Mouse (Mus musculus) neutrophil, adult 5-6 weeks (primary cell): ENCODE measurements around the gene Prpsap1. TPM values are rescaled to one million over a fixed set of nuclear protein-coding genes. Genes with fewer than 3 reads are reported as not detected.
"Not testable (repeated sequence)": the region's sequence is repeated elsewhere in the genome, so short reads cannot be mapped to it uniquely, and the experiment has no call there.

ENCODE experiments used
- ATAC-seq: fragments of 151-379, 151-347 bp; 2 replicates; pipeline ENCODE4 v1.8.0; 2017; ENCODE audit warnings: mild to moderate bottlenecking, moderate TSS enrichment; ENCODE audit not compliant: insufficient number of reproducible peaks, poor library complexity, low FRiP score, severe bottlenecking; ENCODE audit errors: extremely low read depth
- total RNA-seq: library from RNA; stranded (forward); fragments of 200-1000 nt; gene quantifications from 2 replicates; pipeline ENCODE4 v1.2.3, GENCODE M21; 2017

Gene Prpsap1
- total RNA-seq, 1 experiment from 2014 or later = 47.6 TPM

DNA sequence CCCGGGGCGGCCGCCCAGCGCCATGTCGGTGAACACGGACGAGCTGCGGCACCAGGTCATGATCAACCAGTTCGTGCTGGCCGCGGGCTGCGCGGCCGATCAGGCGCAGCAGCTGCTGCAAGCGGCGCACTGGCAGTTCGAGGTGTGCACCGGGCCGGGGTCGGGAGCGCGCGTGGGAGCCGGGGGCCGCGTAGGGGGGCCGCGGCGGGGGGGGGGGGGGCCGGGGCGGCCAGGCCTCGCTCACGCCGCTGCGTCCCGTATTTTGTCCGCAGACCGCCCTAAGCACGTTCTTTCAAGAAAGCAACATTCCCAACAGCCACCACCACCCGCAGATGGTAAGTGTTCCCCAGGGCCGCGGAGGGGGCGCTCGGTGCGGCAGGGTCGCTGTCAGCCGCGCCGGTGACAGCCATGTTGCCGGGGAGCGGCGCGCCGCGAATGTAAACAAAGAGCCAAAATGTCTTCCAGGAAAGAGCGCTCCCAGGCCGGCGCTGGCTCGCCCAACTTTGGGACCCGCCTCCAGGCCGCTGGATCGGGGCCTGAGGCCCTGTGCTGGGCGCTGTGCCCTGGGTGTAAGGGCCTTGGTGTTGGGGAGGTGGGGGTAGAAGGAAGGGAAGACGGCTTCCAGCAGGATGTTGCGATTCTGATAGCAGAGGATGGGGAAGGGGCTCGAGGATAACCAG is 59.6 kb downstream of the Prpsap1 start:
- no peak for ATAC-seq

DNA sequence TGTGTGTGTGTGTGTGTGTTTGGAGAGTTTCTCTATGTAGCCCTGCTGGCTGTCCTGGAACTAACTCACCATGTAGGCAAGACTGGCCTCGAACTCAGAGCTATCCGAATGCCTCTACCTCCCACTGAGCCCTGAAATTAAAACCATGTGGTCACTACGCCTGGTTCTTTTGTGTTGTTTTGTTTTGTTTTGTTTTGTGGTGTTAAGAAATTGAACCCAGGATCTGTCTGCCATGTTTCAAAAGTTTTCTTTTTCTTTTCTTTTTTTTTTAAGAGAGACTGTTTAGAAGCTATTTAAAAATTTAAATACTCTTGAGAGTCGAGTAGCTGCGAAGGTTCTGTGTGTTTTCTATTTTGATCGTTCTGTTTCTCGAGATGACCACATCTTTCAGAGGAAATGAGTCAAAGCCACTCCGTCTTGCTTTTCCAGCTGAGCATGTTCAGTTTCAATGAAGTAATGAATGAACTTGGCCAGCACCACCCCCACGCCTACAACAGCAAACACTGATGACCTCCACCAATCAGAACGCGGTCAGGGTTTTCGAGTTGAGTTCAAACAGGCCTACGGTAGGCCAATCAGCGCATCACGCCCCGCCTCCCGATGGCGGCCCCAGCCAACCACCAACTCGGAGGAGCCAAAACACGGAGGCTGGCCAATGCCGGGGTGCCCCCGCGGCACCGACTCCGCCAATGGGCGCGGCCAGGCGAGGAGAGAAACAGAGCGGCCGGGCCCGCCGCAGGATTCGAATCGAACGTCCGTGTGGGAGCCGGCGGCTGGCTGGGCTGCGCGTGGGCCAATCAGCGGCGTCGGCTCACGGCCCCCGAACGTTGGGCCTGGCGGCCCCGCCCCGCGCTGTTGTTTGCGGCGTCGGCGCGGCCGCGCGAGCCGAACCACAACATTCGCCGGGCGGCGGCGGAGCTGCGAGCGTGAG is 60.4 kb downstream of the Prpsap1 start, which contains the start of gene Ubald2:
Gene Ubald2 (plus strand): TSS at position 739 of the 931 bp plus-strand sequence.
- peak; percentile 90 for ATAC-seq

DNA sequence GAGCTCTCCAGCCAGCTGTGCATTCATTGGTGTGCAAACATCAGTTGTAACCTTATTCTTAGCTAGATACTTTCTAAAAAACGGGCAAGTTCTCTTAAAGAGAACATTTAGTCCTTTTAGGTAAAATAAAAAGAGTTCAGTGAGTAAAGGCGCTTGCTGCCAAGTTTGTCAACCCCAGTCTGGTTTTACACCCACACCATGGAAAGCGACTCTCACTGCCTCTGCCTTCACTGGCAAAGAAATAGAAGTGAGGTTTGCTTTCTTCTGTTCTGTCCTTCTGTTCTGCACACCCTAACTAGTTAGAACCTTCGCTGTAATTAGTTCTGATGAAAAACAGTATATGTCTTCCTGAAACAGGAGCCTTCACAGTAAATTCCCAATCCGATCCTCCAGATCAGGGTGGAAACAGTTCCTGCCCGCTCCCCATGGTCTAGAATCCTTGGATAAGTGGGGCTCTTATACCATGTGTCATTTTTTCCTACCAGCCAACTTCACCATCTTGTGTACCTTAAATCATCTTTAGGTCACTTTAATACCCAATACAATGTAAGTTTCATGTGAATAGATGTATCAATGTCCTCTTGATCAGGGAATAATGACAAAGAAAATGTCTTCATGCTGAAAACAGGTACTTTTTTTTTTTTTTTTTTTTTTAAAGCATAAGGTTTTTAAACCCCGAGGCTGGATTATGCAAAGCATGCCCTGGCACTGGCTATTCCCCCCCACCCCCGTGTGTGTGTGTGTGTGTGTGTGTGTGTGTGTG is 61.2 kb downstream of the Prpsap1 start:
- ATAC-seq = no peak

DNA sequence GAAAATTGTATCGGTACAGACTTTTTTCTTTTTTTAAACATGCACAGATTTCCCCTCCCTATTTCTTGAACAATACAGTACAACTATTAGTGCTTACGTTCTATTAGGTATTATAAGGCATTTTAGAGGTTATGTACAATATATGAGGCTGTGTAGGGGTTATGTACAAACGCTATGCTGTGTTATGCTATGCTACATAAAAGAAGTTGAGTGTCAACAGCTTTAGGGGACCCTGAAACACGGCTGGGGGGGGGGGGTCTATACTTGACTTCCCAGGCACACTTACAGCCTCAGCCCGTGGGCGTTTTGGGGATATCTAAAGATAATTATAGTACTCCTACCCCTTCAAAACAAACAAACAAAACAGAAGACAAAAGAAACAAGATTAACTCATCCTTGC is 61.9 kb downstream of the Prpsap1 start:
- ATAC-seq = no peak

DNA sequence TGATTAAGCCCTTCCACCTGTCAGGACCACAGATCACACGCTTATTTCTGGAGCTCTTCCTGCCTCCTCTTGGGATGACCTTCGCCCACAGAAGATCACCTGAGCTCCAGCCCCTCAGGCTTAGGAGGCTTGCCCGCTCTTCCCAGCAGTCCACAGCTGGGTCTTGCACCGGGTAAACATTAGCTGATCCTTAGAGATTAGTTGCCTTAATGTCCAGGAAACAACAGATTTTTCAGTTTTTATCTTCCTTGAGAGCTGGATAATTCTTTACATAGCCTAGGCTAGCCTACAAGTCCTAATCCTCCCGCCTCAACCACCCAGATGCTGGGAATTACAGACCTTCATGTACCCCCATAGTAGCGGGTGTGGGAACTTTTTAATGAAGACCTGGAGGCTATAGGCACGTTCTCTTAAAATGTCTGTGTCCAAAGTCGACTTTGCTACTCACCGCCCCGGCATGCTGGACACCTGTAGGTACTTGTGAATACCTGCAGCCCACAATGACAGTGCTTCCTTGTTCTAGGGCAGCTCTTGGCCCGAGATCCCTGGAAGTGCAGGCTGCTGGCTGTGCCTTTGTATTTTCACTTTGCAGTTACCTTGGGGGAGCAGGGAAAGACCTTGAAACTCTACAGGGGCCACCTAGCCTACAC is 62.4 kb downstream of the Prpsap1 start:
- ATAC-seq = no peak

DNA sequence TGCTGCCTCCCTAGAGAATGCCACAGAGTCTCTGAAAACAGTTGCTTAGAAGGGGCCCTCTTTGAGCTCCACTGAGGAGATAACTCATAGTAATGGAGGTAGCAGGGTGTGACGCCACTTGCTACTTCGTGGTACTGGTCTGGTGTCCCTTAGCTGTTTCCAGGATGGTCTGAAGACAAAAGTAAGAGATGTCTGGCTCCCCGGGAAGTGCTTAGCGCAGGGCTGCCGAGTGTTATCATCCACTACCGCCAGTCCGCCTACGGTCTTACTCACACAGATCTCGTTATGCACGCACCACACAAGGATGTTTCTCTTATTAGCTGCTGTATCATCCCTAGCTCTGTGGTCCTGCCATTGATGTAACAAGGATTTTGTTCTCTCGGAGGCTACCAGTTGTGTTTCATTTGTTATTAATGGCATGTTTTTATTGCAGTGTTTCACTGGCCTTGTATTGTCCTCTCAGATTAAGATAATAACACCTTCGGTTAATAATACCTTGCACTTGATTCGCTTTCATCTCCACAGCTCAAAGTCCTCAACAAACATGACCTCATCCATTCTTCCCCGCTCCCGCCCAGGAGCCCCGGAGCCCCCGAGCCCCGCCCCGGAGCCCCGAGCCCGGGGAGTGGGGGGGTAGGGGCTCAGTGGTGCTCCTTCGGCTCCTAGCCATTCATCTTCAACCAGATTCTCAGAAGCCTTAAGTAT is 63.1 kb downstream of the Prpsap1 start:
- ATAC-seq = no peak

DNA sequence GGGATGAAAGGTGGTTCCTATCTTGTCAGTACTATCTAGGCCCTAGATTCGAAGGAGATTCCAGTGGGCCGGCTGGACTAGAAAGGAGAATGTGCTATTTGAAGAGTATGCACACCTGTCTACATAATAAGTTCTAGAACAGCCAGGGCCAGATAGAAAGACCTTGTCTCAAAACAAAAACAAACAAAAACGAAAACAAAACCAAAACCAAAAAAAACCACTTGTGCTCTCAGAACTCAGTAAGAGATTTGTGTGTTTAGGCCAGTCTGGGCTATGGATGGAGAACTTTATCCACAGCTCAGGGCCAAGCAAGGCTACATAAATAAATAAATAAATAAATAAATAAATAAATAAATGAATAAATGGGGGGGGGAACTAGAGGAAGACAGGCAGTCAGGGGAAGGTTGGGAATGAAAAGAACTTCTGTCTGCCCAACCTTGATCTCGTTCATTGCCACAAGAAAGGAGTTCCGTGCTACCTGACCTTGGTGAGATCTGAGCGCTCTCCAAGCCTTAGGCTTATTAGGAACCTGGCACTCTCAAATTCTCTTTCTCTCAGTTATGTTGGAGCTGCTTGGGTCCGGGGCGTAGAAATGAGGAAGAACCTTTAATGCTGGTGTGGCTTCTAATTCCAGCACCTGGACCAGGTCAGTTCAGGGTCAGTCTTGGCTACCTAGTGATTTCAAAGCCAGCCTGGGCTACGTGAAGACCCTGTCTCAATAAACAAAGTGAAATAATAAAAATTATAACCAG is 64.0 kb downstream of the Prpsap1 start:
- no peak for ATAC-seq

DNA sequence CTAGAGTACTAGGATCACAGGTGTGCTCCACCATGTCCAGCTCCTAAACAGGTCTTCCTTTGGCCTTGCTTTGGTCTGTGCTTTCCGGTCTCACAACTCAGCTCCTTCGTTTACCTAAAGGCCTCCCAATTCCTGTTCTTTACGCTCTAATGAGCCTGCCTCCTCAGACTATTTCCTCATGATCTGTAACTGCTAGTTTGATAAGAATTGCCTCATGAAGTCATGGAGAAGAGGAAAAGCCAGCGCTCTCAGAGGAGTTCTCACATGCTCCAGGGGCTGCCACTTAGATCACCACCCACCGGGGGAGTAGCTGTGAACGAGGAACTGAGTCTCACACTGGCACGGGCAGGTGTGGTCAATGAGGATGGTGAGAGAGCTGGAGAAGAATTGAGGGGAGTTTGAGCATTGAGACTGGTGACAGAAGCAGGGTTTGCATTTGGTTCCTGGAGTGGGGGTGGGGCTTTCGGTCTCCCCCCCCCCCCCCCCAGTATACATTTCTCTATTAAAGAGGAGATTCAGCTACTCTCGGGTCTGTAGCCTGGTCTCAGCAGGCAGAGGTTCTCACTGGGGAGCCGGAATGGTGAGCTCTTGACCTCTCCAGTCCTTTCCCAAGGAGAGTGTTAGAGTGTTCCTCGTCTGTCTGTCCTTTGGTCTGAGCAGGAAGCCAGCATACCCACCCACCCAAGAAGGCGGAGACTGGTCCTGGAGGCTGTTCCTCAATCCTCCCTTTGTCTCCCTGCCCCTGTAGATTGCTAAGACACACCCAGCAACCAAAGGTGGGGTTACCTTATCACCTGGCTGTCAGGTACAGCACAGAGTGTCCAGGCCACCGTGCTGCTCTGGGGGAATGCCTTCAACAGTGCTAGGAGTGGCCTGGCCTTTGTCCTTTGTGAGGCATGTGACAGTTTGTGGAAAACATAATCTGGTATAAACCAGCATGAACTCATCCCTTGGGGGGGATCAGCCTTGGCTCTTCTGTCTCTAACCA is 64.8 kb downstream of the Prpsap1 start:
- no peak for ATAC-seq

DNA sequence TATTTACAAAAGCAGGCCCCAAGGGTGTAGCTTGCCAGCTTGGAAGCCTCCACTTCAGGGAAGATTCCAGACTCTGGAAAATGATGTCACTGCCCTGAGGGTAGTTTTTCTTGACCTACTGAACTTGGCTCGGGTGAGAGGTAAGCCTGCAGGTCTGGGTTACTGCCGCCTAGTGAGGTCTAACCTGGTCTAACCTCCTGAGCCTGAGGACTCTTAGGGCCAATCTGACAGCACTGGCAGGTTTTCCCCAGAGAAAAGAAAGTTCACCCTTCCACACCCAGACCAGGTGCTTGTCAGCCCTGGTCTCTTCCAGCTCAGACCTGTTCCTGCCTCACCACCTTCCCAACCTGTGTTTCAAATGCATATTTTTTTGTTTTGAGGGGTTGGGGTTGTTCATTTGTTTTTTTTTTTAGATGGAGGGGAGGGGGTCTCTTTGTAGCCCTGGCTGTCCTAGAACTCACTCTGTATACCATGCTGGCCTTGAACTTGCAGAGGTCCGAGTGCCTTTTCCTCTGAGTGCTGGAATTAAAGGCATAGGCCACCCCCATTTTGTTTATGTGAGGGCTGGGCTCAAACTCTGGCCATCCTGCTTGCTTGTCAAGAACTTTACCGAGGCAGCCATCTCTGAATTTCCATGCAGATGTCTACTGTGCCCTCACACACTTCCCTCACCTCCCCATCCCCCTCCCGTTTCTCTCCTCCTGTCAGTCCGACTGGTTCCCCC is 67.0 kb downstream of the Prpsap1 start:
- ATAC-seq = no peak

DNA sequence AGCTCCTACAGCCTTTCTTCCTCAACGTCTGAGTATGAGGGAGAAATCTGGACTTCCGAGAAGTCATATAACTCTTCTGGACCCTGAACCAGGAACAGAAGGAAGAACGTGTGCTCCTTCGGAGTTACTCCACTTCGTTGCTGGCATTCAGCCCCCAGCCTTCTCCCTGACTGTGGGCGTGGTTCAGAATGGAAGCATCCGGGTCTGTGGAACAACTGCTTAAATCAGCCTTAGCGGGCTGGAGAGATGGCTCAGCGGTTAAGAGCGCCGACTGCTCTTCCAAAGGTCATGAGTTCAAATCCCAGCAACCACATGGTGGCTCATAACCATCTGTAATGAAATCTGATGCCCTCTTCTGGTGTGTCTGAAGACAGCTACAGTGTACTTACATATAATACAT is 67.7 kb downstream of the Prpsap1 start:
- not testable (repeated sequence) for ATAC-seq

DNA sequence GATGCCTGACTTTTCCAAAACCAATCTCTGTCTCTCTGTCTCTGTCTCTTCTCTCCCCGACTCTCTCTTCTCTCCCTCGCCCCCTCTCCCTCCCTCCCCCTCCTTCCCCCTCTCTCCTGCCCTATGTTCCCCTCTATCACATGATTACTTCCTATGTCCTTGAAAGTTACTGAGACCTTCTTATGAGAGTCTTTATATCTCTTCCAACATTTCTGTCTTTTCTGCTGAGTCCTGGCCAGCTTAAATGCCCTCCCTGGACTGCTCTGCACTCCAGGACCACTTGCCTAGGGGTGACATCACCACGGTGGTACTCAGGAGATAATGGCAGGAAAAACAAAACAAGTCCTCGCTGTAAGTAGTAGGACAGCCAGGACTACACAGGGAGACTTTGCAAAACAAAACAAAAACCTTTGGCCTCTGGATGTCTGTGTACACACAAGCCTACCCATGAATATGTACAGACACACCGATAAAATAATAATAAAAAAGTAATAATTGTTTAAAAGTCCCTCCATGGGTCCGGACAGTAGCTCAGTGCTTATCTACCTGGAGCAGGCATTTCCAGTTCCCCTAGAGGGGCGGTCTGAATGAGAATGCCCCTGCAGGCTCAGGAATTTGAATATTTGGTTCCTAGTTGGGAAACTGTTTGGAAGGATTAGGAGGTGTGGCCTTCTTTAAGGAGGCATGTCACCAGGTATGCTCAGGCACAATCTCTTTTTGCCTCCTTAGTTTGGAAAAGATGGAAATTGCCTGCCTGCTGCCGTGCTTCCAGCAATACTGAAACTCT is 69.2 kb downstream of the Prpsap1 start:
- no peak for ATAC-seq

DNA sequence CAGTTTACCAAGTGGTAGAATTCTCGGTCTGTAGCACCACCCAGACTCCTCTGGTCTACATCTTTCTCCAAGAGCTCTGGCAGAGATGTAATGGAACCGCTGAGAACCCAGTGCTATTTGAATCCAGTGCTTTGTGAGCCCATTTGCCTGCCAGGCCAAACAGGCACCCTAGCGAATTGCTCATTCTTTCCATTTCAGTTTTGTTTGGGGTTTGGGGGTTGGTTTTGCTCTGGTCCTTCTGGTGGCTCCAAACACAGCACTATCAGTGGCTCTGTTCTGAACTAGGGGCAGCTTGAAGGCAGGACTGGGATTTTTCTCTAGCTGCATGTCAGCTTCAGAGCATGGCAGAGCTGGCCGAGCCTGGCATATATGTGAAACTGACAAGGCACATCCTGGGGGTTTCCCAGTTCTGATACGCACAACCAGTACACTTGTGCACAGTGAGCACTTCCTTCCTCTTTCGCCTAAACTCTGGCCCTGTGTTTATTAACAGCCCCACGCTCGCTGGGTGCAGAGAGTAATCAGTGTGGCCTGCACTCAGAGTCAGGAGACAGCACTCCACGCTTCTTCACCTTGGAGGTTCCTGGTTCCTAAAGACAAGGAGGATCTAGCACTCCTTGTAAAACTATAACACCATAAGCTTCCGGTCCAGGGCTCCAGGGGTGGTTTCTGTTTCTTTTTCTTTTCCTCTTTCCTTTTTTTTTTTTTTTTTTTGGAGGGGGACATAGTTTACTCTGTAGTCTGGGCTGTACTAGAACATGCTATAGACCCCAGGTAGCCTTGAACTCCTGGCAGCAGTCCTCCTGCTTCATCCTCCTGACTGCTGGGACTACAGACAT is 70.0 kb downstream of the Prpsap1 start:
- peak; percentile 95 for ATAC-seq

DNA sequence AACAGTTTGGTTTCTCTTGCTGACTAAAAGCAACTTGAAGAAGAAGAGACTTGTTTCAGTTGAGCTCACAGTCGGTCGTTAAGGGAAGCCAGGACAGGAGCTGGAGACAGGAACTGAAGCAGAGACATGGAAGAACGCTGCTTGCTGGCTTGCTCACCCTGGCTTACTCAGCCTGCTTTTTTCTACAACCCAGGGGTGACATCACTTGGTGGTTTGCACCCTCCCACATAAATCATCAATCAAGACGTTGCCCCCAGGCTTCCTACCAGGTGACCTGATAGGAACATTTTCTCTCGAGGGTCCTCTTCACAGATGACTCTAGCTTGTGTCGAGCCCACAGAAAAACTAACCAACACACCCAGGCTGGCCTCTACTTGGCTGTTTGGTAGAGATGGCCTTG is 70.8 kb downstream of the Prpsap1 start:
- ATAC-seq = no peak

DNA sequence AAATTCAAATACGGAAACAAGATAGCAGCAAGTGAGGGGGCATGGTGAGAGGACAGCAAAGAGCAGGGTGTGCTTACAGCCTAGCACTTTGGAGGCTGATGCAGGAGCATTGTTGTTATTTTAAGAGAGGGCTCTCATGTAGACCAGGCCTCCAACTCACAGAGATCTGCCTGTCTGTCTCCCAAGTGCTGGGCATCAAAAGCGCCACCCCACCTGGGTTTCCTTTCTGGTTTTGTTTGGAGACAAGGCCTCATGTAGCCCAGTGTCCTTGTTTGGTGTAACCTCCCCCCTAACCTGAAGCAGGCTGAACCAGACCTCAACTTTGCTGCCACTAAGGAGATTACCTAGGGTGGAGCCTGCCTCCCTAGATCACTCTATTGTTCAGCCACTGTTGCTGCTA is 71.4 kb downstream of the Prpsap1 start:
- no peak for ATAC-seq

DNA sequence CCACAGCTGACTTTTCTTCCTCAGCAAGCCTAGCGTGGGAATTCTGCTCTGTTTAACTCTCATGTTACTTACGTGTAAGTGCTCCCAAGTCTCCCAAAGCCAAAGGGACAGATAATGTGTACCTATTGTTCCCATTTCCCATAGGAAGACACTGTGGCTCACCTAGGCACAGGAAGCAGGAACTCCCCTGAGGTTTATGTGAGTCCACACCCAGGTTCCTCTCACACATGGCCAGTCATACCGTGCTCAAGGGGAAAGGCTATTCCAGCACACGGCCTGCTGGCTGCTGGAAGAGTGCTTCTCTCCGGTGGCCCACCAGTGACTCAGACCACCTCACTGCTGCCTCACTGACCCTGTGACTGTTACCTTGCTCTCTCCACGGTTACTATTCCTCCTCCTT is 72.9 kb downstream of the Prpsap1 start:
- no peak for ATAC-seq
